Mouse (Mus musculus) thymus, postnatal 25 days (tissue): ENCODE results near the gene Jph3.

Experiments
- DNase-seq: peaks from one replicate; pipeline ENCODE4 v3.0.0; 2022

Jph3 gene

DNA sequence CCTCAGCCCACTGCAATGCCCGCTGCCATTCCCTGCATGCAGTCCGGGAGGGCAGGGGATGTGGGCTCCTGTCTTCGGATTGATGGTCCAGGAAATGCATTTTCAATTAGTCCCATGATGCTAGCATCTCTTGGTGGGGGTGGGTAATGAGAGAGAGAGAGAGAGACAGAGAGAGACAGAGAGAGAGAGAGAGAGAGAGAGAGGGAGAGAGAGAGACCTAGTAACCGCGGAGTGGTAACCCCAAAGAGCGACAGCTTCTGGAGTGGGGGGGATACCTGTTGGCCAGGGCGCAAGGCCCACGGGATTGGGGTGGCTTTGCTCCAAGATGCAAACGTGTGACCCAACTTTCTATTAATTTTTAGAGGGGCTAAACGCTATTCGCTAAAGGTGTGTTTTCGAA, at the start of gene Jph3:
Jph3 (plus strand) TSS at position 301 of the 400 bp plus-strand sequence.
- DNase-seq = no peak

DNA sequence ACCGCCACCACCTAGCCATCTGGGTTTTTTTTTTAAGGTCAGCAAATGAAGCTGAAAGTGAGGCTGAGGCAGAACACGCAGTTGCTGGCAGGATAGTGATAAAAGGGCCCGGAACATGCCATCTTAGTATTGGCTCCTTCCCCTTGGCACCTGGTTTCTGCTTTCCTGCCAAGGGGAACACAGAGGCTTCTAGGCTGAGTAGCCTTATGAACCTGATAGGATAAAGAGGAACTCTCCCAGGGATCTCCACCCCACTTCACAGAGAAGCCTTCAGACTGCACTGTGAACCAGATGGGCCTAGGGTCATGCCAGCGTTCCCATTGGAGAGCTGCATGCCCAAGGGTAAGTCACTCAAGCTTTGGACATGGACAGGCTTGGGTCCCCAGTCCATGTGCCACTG, 48.5 kb upstream of the Jph3 start:
- no peak for DNase-seq

- DNase-seq = no peak
Observed at GRCm38 (mm10) chr8:121681457-121681856, 48.0 kb upstream of the Jph3 start.

DNA sequence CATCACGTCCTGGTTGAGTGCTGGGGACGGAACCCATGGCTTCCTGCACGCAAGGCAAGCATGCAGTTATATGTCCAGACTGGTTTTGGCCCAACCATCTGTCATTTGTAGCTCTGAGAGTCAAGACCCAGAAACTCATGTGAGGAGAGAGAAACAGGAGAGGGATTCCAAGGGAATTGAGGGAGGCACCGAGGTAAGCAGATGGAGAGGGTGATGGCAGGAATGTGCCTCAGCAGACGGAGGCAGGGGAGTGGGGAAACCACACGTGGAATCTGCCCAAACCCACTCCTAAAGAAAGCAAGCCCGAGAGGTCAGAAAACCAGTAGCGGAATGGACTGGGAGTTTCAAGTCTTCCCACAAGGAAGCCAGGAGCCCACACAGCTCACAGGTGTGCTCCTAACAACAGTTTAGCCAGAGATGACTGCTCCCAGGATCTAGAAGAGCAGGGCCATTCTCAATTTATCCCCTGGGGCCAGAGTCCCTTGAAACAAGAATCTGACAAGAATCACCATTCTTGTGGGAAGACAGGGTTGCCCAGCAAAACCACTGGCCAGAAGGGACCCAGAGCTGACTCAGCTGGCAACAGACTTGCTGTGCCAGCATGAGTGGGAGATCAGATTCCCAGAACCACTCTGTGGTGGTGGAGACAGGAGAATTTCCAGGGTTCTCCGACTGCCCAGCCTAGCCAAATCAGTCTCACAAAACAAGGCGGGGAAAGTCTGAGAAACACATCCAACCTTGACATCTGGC, 46.2 kb upstream of the Jph3 start:
- DNase-seq = no peak

DNA sequence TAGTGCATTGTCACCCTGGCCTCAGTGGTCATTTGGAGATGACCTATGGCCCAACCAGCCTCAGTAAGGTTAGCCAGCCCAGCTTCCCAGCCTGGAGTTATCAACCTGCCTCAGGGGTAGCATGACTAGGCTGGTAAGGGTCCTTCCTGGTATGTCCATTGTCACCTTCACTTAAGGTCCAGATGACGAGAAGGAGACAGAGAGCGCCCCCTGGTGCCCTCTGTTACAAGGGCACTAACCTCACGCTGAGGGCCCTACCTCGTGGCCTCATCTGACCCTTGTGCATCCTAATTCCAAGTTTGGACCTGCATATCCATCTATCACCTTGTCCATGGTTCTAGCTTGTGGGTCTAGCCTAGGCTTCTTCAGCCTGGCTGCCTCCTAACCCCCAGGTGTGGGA, 44.0 kb upstream of the Jph3 start:
- DNase-seq = peak; percentile 20

DNA sequence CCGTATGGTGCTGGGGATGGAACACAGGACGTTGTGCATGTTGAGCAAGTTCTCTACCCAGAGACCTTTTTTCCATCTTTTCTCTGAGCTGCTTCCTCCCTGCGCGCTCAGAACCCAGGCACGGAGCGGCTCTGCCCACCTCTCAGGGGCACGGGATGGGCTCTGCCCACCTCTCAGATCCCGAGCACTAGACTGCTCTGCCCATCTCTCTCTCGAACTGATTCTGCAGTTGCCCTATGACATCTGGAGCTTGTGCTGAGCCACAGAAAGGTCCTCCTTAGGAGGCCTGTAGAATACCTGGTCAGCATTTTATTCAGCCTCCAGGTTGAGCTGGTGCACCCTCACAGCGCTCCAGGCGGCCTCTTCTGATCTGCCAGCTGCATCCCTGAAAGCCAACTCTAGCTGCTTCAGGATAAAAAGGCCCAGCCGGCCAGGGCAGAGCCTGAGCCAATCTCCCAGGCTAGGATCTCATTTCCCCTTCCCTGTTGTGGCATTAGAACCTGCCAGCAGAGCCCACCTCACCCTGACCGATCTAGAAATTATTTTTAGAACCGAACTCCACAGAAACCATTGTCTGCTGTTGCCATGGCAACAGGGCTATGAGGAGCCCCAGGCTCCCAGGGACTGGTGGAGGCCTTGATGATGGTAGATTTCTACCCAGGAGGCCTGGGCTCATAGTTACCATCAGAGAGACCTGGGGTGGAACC, 41.8 kb upstream of the Jph3 start:
- no peak for DNase-seq

DNA sequence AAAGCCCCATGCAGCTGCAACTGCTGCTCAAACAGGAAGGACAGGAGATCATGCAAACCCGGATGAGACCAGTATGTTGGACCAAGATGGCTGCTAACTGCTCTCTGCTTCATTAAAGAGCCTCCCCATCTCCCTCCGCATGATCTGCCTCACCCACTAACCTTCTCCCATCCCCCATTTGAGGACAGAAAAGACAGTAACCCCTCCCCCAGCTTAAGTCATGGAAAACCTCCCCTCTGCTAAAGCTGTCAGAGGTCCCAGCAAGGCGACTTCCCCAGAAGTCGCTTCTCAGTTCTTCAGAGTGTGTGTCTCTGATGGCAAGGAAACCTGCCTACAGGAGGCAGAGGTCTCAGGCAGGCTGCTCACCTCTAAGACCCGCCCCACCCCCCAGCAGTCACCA, 40.9 kb upstream of the Jph3 start:
- no peak for DNase-seq

GRCm38 (mm10) chr8:121694453-121694852, 35.0 kb upstream of the Jph3 start:
- peak; percentile 58 for DNase-seq

GRCm38 (mm10) chr8:121695585-121696184, 33.7 kb upstream of the Jph3 start:
- no peak for DNase-seq

DNA sequence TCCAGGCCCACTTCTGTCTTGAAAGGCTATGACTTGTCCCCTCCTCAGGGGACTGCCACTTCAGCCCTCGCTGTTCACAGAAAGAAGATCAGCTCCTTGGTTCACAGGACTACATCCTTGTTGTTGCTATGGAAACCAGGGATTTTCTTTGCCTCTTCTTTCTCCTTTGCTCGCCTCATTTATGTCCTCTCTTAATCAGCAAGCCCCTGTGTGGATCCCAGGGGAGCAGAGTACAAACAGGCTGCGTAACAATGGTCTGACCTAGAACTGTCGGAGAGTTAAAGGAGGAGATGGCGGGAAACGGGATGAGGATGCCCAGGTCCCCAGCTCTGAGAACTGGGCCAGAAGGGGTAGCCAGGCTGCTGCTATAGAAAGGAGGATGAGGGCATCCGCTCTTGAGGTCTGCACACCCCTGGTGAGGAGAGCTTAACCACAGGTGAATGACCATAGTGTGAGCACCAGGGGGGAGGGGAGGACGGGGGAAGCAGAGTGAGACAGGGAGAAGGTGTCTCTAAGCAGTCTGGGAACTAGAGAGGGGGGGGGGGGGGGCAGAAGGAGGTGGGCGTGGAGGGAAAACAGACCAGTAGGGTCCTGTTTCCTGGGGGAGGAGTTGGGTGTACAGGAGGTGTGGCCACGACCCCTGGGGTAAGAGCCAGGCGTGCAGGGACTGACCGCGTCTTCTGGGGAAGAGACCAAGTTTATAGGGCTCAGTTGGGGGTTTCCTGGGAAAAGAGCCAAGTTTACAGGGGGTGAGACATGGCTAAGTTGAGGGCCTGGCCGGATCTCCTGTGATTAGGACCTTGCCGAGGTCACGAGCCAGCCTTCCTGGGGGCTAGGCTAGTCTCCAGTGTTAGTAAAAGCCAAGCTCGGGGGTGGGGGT, 31.4 kb upstream of the Jph3 start:
- DNase-seq = no peak

- no peak for DNase-seq
Observed at GRCm38 (mm10) chr8:121698615-121699101, 30.8 kb upstream of the Jph3 start.

GRCm38 (mm10) chr8:121699936-121700335, 29.5 kb upstream of the Jph3 start:
- DNase-seq = no peak

GRCm38 (mm10) chr8:121705174-121705573, 24.2 kb upstream of the Jph3 start:
- DNase-seq = no peak

GRCm38 (mm10) chr8:121706956-121707355, 22.5 kb upstream of the Jph3 start:
- no peak for DNase-seq

DNA sequence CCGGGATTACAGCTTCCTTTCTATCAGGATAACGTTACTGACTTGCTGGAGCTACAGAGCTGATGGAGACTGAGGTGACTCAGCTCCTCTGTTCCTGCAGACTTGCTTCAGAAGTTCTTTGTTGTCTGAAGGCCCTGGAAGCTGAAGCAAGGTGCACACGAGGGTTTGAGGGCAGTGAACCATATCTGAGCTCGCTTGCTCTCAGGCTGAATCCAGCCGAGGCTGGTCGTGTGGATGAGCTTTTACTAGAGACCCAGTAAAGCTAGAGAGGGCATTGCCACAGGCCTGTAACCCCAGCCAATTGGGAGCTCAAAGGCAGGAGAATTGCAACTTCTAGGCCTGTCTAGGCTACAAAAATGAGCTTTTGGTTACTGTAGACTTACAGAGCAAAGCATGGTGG, 21.0 kb upstream of the Jph3 start:
- DNase-seq = no peak

DNA sequence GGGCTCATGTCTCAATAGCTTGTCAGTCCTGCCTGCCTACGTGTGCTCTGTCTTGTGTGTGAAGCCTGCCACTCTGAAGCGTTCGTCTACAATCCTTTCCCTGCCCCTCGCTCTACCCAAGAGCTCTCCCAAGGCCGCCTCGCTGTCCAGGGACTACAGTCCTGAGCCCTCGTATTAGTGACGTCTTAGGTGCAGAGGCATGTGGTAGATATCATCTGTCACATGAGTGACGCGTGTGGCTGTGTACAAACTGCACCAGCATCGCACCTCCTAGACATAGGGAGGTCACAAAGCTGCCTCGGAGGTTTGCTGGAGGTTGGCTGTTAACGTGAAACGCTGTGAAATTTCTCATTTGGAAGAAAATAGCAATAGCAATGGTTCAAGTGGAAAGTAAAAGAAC, 11.9 kb upstream of the Jph3 start:
- DNase-seq = no peak

DNA sequence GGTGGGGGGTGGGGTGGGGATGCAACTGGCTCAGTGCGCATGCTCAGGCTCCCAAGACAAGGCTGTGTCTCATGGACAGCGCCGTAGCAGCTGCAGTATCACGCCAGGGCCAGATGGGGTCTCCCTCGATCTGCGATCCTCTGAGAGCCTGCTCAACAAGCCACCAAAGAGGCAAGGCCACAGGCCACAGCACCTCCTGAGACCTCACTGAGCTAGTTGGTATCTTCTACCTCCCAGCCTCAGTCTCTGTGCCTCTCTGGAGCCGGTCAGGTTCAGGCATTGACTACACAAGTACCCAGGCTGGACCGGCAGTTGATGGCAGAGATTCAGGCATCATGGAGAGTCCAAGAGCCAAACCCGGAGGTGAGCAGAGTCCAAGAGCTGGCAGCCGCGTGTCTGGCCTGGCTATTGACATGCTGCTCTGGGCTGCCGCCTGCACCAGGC, 11.4 kb upstream of the Jph3 start:
- peak; percentile 32 for DNase-seq

GRCm38 (mm10) chr8:121718925-121719324, 10.5 kb upstream of the Jph3 start:
- DNase-seq = no peak

DNA sequence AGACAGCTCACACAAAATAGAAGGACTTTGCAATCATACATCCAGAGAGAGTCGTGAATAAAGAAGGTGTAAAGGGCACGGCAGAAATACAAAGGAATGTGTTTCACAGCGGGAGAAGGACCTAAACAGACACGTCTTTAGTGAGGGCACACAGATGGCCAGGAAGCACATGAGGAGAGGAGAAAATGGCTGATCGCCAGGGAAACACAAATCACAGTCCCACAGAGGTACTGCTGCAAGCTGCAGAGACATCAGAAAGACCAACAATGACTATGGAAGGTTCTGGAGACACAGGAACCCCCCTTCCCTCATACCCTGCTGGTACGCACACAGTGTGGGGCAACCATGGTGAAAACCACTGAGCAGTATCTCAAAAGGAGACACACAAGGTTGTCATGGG, 8.4 kb upstream of the Jph3 start:
- DNase-seq = no peak

DNA sequence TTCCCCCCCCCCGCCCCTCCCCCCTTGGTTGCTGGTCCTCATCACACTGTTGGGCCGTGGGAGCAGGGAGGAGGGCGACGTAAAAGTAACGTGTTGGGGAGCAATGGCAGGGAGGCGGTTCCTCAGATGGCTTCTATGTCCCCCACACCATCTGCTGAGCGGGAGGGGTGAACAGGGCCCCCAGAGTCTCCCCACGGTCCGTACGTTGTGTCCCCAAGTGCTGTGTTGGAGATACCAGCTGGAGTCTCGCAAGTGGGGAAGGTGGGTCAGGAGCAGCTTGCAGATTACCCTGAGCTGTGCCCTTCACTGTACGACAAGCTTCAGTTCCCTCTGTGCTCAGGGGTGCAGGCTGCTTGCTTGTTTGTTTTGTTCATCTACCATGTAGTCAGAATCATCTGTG, 5.6 kb upstream of the Jph3 start:
- no peak for DNase-seq

GRCm38 (mm10) chr8:121727164-121727563, 2.3 kb upstream of the Jph3 start:
- no peak for DNase-seq

GRCm38 (mm10) chr8:121729754-121730153, 331 bp downstream of the Jph3 start:
- DNase-seq = no peak

DNA sequence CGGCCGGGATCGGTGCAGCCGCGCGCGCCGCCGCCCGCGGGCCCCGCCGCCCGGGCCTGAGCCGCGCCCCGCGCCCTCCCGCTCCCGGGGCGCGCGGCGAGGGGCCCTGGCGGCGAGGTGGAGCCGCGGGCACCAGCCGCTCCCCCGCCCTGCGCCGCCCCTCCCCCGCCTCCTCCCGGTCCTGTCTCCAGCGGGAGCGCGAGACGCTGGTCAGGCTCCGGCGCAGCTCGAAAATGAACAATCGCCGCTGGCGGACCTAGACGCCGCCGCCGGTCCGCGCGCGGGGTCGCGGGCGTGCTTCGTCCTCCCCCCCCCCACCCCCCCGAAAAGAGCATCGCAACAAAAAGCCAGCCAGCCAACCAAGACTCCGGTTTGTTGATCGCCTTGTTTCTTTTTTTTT, 747 bp downstream of the Jph3 start:
- DNase-seq = no peak
